Mouse (Mus musculus): ENCODE results near the gene Etv6.

- TF ChIP-seq POLR2A (IDR thresholded peaks at IDR 0.05; ENCODE audit: low read depth, low read length), result no peak
- TF ChIP-seq CTCF (conservative IDR thresholded peaks at IDR 0.05; ENCODE audit: insufficient read depth, insufficient read length, low read depth, low read length), result no peak
Observed at GRCm38 (mm10) chr6:134291823-134292222, 256.3 kb downstream of the Etv6 start.

All from kidney, adult 2 months (tissue).